Mouse (Mus musculus) gastrocnemius, postnatal 10 days (tissue): ENCODE data around the gene Arhgap28. TPM values are rescaled to one million over a fixed set of nuclear protein-coding genes. Genes with fewer than 3 reads are reported as not detected.
A peak's percentile ranks its signal among the peaks of the same experiment; 100 is the strongest.

Experiments used
- DNase-seq: peaks from one replicate; pipeline ENCODE4 v3.0.0; 2021; ENCODE audit warnings: mixed read lengths
- total RNA-seq, 2 experiments: library from RNA; stranded (reverse); gene quantifications; 2 replicates each; pipeline ENCODE4 v1.2.3; 2021

Gene Arhgap28
- total RNA-seq, 2 experiments from 2014 or later = 8.2 to 10.9 TPM

DNA sequence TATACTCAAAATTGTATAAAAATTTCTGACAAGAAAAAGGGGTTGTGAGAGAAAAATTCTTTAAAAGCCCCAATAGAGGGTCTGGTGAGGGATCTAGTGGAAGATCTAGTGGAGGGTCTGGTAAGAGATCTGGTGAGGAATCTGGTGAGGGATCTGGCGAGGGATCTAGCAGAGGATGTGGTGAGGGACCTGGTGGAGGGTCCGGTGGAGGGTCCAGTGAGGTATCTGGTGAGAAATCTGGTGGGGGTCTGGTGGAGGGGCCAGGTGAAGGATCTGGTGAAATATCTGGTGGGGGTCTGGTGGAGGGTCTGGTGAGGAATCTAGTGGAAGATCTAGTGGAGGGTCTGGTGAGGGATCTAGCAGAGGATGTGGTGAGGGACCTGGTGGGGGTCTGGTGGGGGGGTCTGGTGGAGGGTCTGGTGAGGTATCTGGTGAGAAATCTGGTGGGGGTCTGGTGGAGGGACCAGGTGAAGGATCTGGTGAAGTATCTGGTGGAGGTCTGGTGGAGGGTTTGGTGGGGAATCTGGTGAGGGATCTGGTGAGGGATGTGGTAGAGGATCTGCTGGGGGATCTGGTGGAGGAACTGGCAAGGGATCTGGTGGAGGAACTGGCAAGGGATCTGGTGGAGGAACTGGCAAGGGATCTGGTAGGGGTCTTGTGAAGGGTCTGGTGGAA is 10.4 kb downstream of the Arhgap28 start:
- no peak for DNase-seq

- DNase-seq = no peak
Measured at GRCm38 (mm10) chr17:67989716-67990115, 14.2 kb downstream of the Arhgap28 start.

- DNase-seq = peak; percentile 26
Measured at GRCm38 (mm10) chr17:67988920-67989621, 14.8 kb downstream of the Arhgap28 start.

GRCm38 (mm10) chr17:67985532-67985931 is 18.4 kb downstream of the Arhgap28 start:
- no peak for DNase-seq

GRCm38 (mm10) chr17:67980573-67980972 is 23.3 kb downstream of the Arhgap28 start:
- DNase-seq = no peak

GRCm38 (mm10) chr17:67979248-67979647 is 24.7 kb downstream of the Arhgap28 start:
- DNase-seq = no peak

DNA sequence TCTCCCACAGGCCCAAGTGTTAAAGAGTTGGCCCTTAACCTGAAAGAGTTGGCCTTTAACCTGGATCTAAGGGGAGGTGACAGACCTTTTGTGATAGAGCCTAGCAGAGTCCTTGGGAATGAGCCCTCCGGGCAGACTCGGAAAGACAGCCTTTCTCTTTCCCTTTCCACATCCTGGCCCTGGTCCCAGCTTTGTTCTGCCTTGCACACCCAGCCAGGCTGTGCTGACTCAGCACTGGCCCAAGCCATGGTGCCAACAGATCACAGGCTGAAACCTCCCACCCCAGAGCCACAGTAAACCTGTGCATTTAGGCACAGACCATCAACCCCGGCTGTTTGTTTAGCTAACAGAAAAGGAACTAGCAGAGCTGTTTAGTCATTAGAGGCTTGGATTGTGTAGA is 25.1 kb downstream of the Arhgap28 start:
- peak; percentile 75 for DNase-seq

DNA sequence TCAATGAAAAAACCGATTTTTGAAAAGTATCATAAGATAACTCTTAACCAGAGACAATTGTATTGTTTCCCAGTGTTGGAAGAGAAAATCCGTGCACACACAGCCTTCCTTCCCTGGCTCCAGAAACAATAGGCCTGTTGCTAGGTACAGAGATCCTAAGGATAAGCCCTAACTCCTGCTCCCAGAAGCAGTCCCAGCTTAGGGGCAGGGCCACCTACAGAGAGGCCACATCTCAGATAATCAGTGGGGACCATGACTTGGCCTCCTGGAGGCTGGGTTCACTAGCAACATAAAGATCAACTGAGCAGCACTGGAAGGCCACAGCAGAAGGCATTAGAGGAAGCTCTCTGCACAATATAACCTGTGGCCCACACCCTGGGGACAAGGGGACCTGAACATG is 27.5 kb downstream of the Arhgap28 start:
- DNase-seq = no peak

- DNase-seq = no peak
Measured at GRCm38 (mm10) chr17:67976027-67976426, 27.9 kb downstream of the Arhgap28 start.

DNA sequence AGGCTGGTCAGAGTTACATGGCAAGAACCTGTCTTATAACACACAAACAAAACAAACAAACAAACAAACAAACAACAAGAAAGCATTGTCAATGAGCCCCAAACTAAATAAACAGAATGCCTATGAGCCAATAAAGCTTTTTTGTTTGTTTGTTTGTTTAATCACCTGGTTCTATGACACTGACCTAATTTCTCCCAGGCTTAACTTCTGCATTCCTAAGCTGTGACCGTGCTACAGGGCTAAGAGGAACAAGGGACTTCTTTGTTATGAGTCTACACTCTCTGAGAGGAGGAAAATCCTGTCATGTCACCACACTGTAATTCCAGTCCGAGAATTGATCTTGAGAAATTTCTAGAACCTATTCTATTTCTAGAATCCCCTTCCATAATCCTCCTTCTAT is 29.2 kb downstream of the Arhgap28 start:
- DNase-seq = no peak

DNA sequence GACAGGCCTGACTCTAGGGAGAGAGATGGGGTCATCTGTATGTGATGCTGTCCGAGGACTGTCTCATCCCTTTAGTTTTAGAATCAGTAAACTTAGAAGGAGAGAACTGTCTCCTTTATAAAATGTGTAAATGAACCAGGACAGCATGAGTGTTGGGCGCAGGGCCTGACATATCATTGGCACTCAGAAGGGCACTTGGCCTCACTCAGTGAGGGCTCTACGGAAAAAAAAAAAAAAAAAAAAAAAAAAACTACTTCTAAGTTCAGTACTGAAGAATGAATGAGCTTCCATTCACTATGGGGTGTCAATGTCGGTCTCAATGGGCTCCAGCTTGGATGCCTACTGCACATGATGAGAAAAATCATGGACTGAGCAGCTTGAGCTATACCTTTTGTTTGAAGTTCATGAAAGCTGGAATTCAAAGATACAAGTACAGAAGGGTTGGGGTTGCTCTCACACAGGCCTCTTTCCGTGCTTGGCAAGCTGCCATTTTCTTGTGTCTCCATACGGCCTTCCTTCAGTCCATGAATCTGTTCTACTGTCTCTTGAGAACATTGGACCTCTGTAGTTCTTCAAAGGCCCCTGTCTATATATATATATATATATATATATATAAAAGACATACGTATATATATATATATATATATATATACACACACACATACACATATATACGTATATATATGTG is 36.9 kb downstream of the Arhgap28 start:
- no peak for DNase-seq

DNA sequence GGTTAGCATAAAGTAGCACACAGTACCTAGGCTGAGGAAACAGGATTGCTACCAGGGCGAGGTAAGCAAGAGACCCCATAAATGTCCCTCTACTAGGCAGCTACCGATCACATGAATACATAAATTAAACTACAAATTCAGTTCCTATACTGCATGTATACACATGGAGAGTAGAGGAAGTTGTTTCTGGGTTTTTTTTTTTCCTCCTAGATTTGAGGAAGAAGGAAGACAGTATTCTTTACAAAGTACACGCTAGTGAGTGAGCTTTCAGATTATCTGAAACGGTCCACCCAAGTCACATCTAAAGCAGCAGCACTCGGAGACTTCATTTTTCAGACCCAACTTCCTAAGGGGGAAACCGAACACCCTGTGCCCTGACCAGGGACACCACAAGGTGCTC is 41.1 kb downstream of the Arhgap28 start:
- DNase-seq = no peak

DNA sequence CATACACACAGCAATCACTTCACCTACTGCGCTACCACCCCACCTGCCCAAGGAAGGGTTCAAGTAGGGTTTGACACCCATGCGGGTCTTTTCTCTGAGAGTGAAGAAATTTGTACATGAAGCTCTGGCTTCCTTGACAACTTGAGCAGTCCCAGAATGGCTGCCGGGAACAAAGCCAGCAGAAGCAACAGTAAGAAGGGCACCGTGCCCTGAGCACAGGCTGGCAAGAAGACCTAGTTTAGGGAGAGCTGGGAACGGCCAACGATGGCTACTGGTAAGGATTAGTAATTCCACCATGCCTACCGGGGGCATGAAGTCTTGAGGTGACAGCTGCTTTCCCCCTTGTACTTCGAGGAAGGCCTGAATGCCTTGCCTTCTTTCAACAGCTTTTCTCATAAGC is 41.9 kb downstream of the Arhgap28 start:
- DNase-seq = peak; percentile 37

GRCm38 (mm10) chr17:67958909-67959308 is 45.0 kb downstream of the Arhgap28 start:
- no peak for DNase-seq

- DNase-seq = no peak
Measured at GRCm38 (mm10) chr17:67957603-67958002, 46.3 kb downstream of the Arhgap28 start.

- no peak for DNase-seq
Measured at GRCm38 (mm10) chr17:67955876-67956690, 47.8 kb downstream of the Arhgap28 start.

DNA sequence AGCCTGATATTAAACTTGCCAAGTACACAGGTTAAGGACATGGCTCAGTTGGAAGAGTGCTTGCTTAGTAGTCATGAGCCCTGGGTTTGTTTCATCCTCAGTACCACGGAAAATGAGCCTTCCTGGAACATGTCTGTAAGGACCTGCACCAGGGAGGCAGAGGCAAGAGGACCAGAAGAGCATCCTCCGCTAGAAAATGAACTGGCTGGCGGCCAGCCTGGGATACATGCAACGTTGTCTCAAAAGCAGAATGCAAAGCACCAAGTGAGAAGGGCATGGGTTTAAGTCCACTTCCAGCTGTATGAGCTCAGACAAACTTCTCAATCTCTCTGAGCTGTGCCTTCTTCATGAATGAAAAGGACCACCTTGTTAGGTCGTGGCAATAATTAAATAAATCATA is 49.0 kb downstream of the Arhgap28 start:
- DNase-seq = no peak

DNA sequence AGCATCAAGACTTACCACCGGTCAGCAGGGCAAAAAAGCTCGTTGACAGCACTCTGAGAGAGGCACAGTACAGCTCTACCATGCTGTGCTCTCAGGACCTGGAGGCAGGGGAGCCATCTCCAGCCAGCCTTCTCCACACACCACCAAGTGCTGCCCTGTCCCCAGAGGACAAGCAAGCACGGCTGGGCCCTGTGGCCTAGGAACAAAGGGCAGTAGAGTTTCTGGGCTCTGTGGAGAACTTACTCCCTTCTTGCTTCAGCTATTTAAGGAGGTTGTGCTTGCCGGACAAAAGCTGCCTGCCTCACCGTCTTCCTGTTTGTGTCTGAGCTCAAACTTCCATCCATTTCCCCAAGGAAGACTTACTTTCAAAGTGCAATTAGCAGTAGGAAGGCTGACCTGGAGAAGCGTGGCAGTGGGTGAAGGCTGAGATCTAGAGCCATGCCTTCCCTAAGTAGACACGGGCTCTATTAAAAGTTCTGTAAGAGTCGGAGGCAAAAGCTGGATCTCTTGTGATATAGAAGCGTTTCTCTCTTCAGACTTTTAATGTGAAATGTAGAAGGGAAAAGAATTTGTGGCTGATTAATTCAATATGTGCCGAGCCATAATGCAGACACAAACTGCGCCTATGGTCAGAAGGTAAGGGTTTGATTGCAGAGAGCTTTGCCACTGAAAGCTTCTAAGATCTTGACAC is 53.3 kb downstream of the Arhgap28 start:
- no peak for DNase-seq

DNA sequence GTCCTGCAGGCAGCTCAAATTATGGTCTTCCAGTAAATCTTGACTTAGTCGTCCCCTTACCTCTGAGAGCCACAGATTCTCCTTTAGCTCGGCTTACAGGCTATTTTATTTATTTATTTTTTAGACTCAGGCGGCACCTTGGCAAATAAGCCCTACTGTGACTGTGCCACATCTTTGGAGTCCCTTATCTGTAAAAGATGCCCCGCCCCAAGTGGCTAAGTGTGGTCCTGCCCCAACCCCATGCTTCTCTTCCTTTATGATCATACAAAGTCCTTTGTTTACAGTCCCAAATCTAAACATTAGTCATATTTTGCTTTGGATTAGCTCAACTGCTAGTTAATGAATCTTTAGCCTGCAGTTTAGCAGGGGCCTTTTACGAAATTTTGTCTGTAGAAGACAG is 55.3 kb downstream of the Arhgap28 start:
- DNase-seq = no peak

GRCm38 (mm10) chr17:67945453-67945852 is 58.5 kb downstream of the Arhgap28 start:
- DNase-seq = no peak

- DNase-seq = no peak
Measured at GRCm38 (mm10) chr17:67944256-67944655, 59.7 kb downstream of the Arhgap28 start.

- no peak for DNase-seq
Measured at GRCm38 (mm10) chr17:67941026-67941425, 62.9 kb downstream of the Arhgap28 start.
